23 mouse cellular contexts compared by ENCODE assay signal in the genomic region with DNA sequence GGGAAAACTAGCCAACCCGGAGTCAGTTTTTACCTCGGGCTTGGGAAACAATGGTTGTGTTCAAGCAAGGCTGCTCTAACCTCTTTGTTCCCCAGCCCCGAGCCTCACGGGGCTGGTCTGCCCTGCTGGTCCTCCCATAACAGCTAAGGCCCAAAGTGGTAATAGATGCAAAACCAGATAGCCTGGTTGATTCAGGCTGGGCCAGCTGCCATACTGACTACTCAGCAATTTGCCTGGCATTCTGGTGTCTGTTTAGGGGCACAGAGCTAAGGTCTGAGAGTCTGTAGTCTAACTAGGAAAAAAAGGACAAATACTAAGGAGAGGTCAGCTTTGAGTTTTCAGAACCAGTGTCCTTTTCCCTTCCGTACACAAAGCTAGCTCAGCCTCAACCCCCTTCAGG.
A peak's percentile ranks its signal among the peaks of the same experiment; 100 is the strongest.
DNase-seq lines count a peak whose midpoint lies in the region; ATAC-seq and TF ChIP-seq lines count a peak whose summit lies in the region.
"Had no signal": no experiment of that assay in that cellular context is flagged by ENCODE, and none has a peak within 500 bp of the region (broad histone marks: within the 10 kb centered on the region; RNA-seq: fewer than 3 reads in every experiment).

No protein-coding gene starts in this region.

- H3K4me1 ChIP-seq in forebrain, embryonic 14.5 days (ENCODE audit: control insufficient read depth, insufficient read depth, low read length), result peaks cover 5% of the 10 kb centered on the region; the same call in 1 of the 2 replicates
- H3K4me1 ChIP-seq in forebrain, embryonic 16.5 days (replicated peaks; ENCODE audit: control insufficient read depth, insufficient read depth, low read length), result peaks cover 14% of the 10 kb centered on the region
- peaks cover 27% of the 10 kb centered on the region for H3K4me1 ChIP-seq in midbrain, embryonic 10.5 days
- H3K4me1 ChIP-seq in midbrain, postnatal 0 days (ENCODE audit: insufficient read depth, low read length), result peaks cover 7% of the 10 kb centered on the region; the same call in 1 of the 2 replicates
- H3K4me1 ChIP-seq in neural tube, embryonic 15.5 days, result peaks cover 22% of the 10 kb centered on the region
- H3K4me1 ChIP-seq: embryonic facial prominence, embryonic 15.5 days; intestine, embryonic 15.5 days had no signal

- no peak overlapping the region for H3K4me2 ChIP-seq in forebrain, embryonic 14.5 days (ENCODE audit: low read length)
- no peak overlapping the region for H3K4me2 ChIP-seq in forebrain, embryonic 16.5 days (ENCODE audit: low read length)
- H3K4me2 ChIP-seq in midbrain, postnatal 0 days (ENCODE audit: low read depth, low read length, poor library complexity, severe bottlenecking), result no peak overlapping the region
- H3K4me2 ChIP-seq in neural tube, embryonic 15.5 days, result no peak overlapping the region
- H3K4me2 ChIP-seq: embryonic facial prominence, embryonic 15.5 days; forebrain, embryonic 12.5 days; hindbrain, embryonic 13.5 days; intestine, embryonic 15.5 days had no signal

- no peak for DNase-seq in forebrain, embryonic 14.5 days (ENCODE audit: low spot score)
- no peak for DNase-seq in midbrain, embryonic 10.5 days (ENCODE audit: low spot score)
- no peak for DNase-seq in midbrain, postnatal 0 days (ENCODE audit: low spot score)
- peak; percentile 50 for DNase-seq in brain, embryonic 14.5 days (ENCODE audit: low read depth)
- no peak for DNase-seq in cerebellum, postnatal 36 days
- DNase-seq in cerebellum, postnatal 4 days (ENCODE audit: low spot score in 2 of 2), result no peak
- DNase-seq: adrenal gland, adult 8-10 months; adrenal gland, postnatal 36 days; cerebellum, adult 11 months; cerebellum, adult 8-10 months; cerebellum, postnatal 14 days; gastrocnemius, postnatal 10 days; heart, adult 18-20 months; heart, postnatal 10 days; heart, postnatal 4 days had no signal

- no peak overlapping the region for H3K9ac ChIP-seq in forebrain, embryonic 14.5 days (ENCODE audit: low read length)
- no peak overlapping the region for H3K9ac ChIP-seq in forebrain, embryonic 16.5 days (replicated peaks; ENCODE audit: low read depth, low read length)
- no peak overlapping the region for H3K9ac ChIP-seq in midbrain, postnatal 0 days (replicated peaks; ENCODE audit: low read length, poor library complexity, severe bottlenecking)
- H3K9ac ChIP-seq in neural tube, embryonic 15.5 days (replicated peaks), result no peak overlapping the region
- H3K9ac ChIP-seq: embryonic facial prominence, embryonic 15.5 days; forebrain, embryonic 12.5 days; hindbrain, embryonic 13.5 days; intestine, embryonic 15.5 days had no signal

- no peak for TF ChIP-seq POLR2A in brain, embryonic 14.5 days (IDR thresholded peaks at IDR 0.05; ENCODE audit: borderline replicate concordance, extremely low read depth, insufficient read depth, insufficient read length, poor library complexity, severe bottlenecking)

- H3K4me3 ChIP-seq in forebrain, embryonic 14.5 days (ENCODE audit: low read depth, low read length), result no peak overlapping the region
- no peak overlapping the region for H3K4me3 ChIP-seq in forebrain, embryonic 16.5 days (replicated peaks; ENCODE audit: low read length)
- H3K4me3 ChIP-seq in midbrain, embryonic 10.5 days, result no peak overlapping the region
- no peak overlapping the region for H3K4me3 ChIP-seq in midbrain, postnatal 0 days (ENCODE audit: low read depth, low read length)
- H3K4me3 ChIP-seq in neural tube, embryonic 15.5 days (replicated peaks), result no peak overlapping the region
- H3K4me3 ChIP-seq: embryonic facial prominence, embryonic 15.5 days; erythroblast, embryonic 14.5 days; forebrain, embryonic 12.5 days; heart, embryonic 10.5 days; hindbrain, embryonic 13.5 days; intestine, embryonic 15.5 days had no signal

- H3K36me3 ChIP-seq in forebrain, embryonic 14.5 days (ENCODE audit: control insufficient read depth, insufficient read depth, low read length), result no peaks in the 10 kb centered on the region
- no peaks in the 10 kb centered on the region for H3K36me3 ChIP-seq in forebrain, embryonic 16.5 days (ENCODE audit: control insufficient read depth, insufficient read depth)
- no peaks in the 10 kb centered on the region for H3K36me3 ChIP-seq in midbrain, embryonic 10.5 days
- no peaks in the 10 kb centered on the region for H3K36me3 ChIP-seq in midbrain, postnatal 0 days (ENCODE audit: insufficient read depth, low read length)
- H3K36me3 ChIP-seq in neural tube, embryonic 15.5 days, result no peaks in the 10 kb centered on the region
- H3K36me3 ChIP-seq: embryonic facial prominence, embryonic 15.5 days; forebrain, embryonic 12.5 days; heart, embryonic 10.5 days; hindbrain, embryonic 13.5 days; intestine, embryonic 15.5 days had no signal

- H3K27me3 ChIP-seq in forebrain, embryonic 14.5 days (replicated peaks; ENCODE audit: control insufficient read depth, insufficient read depth, low read length), result no peaks in the 10 kb centered on the region
- no peaks in the 10 kb centered on the region for H3K27me3 ChIP-seq in forebrain, embryonic 16.5 days (replicated peaks; ENCODE audit: control insufficient read depth, insufficient read depth, low read length)
- no peaks in the 10 kb centered on the region for H3K27me3 ChIP-seq in midbrain, embryonic 10.5 days (ENCODE audit: low read depth, poor library complexity, severe bottlenecking)
- H3K27me3 ChIP-seq in midbrain, postnatal 0 days (ENCODE audit: insufficient read depth, low read length), result no peaks in the 10 kb centered on the region
- H3K27me3 ChIP-seq in neural tube, embryonic 15.5 days (replicated peaks), result no peaks in the 10 kb centered on the region
- H3K27me3 ChIP-seq: embryonic facial prominence, embryonic 15.5 days; forebrain, embryonic 12.5 days; hindbrain, embryonic 13.5 days; intestine, embryonic 15.5 days had no signal

- H3K27ac ChIP-seq in forebrain, embryonic 14.5 days (ENCODE audit: low read depth, low read length), result peak overlapping the region; percentile 22; the same call in 1 of the 2 replicates
- no peak overlapping the region for H3K27ac ChIP-seq in forebrain, embryonic 16.5 days (ENCODE audit: low read length)
- H3K27ac ChIP-seq in midbrain, embryonic 10.5 days (replicated peaks), result peak overlapping the region; percentile 75; the same call in 1 of the 2 replicates
- H3K27ac ChIP-seq in midbrain, postnatal 0 days (ENCODE audit: low read depth, low read length), result no peak overlapping the region
- H3K27ac ChIP-seq in neural tube, embryonic 15.5 days (replicated peaks), result 0 out of 2 replicates have a peak overlapping the region, but pooled peaks have one; percentile 29
- H3K27ac ChIP-seq: embryonic facial prominence, embryonic 15.5 days; forebrain, embryonic 12.5 days; heart, embryonic 10.5 days; intestine, embryonic 15.5 days had no signal

- ATAC-seq in forebrain, embryonic 14.5 days, result peak; percentile 35; the same call in 1 of the 2 replicates
- no peak for ATAC-seq in forebrain, embryonic 16.5 days
- ATAC-seq in midbrain, postnatal 0 days (ENCODE audit: low FRiP score), result no peak
- no peak for ATAC-seq in neural tube, embryonic 15.5 days (ENCODE audit: low FRiP score)
- ATAC-seq: intestine, embryonic 15.5 days had no signal

- TF ChIP-seq CTCF in midbrain, postnatal 0 days (IDR thresholded peaks at IDR 0.05), result no peak
- TF ChIP-seq CTCF in brain, embryonic 14.5 days (IDR thresholded peaks at IDR 0.05; ENCODE audit: borderline replicate concordance, extremely low read depth, insufficient read depth, insufficient read length), result no peak

- 67% methylated on average over 5 of the region's 5 CpGs for WGBS in forebrain, embryonic 14.5 days
- 64% methylated on average over 5 of the region's 5 CpGs for WGBS in forebrain, embryonic 16.5 days
- 78% methylated on average over 5 of the region's 5 CpGs for WGBS in midbrain, embryonic 10.5 days
- 66% methylated on average over 5 of the region's 5 CpGs for WGBS in midbrain, postnatal 0 days
- WGBS in neural tube, embryonic 15.5 days, result 58% methylated on average over 5 of the region's 5 CpGs

- no peaks in the 10 kb centered on the region for H3K9me3 ChIP-seq in forebrain, embryonic 14.5 days (replicated peaks; ENCODE audit: control insufficient read depth, low read length)
- H3K9me3 ChIP-seq in forebrain, embryonic 16.5 days (ENCODE audit: control insufficient read depth, low read length), result no peaks in the 10 kb centered on the region
- no peaks in the 10 kb centered on the region for H3K9me3 ChIP-seq in midbrain, embryonic 10.5 days (replicated peaks)
- no peaks in the 10 kb centered on the region for H3K9me3 ChIP-seq in midbrain, postnatal 0 days (ENCODE audit: low read length)
- no peaks in the 10 kb centered on the region for H3K9me3 ChIP-seq in neural tube, embryonic 15.5 days (replicated peaks)
- H3K9me3 ChIP-seq: embryonic facial prominence, embryonic 15.5 days; forebrain, embryonic 12.5 days; heart, embryonic 10.5 days; hindbrain, embryonic 13.5 days; intestine, embryonic 15.5 days had no signal

Comparison
In these comparisons a context has a peak if more than half of its experiments do, and no peak if none do; other contexts are left out.
1. H3K27ac ChIP-seq: peak in forebrain, embryonic 14.5 days (single experiment), midbrain, embryonic 10.5 days (single experiment) and neural tube, embryonic 15.5 days (single experiment); none in forebrain, embryonic 16.5 days (single experiment) and midbrain, postnatal 0 days (single experiment).